Mouse (Mus musculus) liver, postnatal 0 days (tissue): ENCODE measurements around the gene Atp7b. TPM values are rescaled to one million over a fixed set of nuclear protein-coding genes. Genes with fewer than 3 reads are reported as not detected.

Source experiments
- ATAC-seq: fragments of 200-750 bp; cut with Nextera tagmentation; 2 replicates; pipeline ENCODE4 v1.8.0; 2017; ENCODE audit warnings: mild to moderate bottlenecking, moderate library complexity
- DNase-seq: peaks from one replicate; pipeline ENCODE4 v3.0.0-alpha.2; 2016
- H3K27ac ChIP-seq: fragments of 300-500 bp; sonication (generic); 2 replicates; pipeline ENCODE4 v1.5.1; 2014; ENCODE audit warnings: antibody characterized with exemption, moderate library complexity, mild to moderate bottlenecking, low read depth
- H3K27me3 ChIP-seq: fragments of 300-500 bp; sonication (generic); 2 replicates; pipeline ENCODE4 v1.6.1; 2014; ENCODE audit warnings: low read length, control low read depth, mixed read lengths; ENCODE audit not compliant: insufficient read depth
- H3K36me3 ChIP-seq: fragments of 300-500 bp; sonication (generic); replicated peaks from 2 replicates; pipeline ENCODE4 v1.6.1; 2014; ENCODE audit warnings: mild to moderate bottlenecking, control low read depth, low read length, moderate library complexity, mixed read lengths; ENCODE audit not compliant: insufficient read depth
- H3K4me1 ChIP-seq: fragments of 300-500 bp; sonication (generic); 2 replicates; pipeline ENCODE4 v1.6.1; 2014; ENCODE audit warnings: antibody characterized with exemption, mild to moderate bottlenecking, control low read depth; ENCODE audit not compliant: insufficient read depth
- H3K4me2 ChIP-seq: fragments of 300-500 bp; sonication (generic); 2 replicates; pipeline ENCODE4 v1.6.1; 2014; ENCODE audit warnings: low read depth, mild to moderate bottlenecking, low read length, moderate library complexity, mixed read lengths
- H3K4me3 ChIP-seq: fragments of 300-500 bp; sonication (generic); 2 replicates; pipeline ENCODE4 v1.5.1; 2014; ENCODE audit warnings: low read depth, low read length
- H3K9ac ChIP-seq: fragments of 300-500 bp; sonication (generic); replicated peaks from 2 replicates; pipeline ENCODE4 v1.6.1; 2014; ENCODE audit warnings: mild to moderate bottlenecking, moderate library complexity
- H3K9me3 ChIP-seq: fragments of 300-500 bp; sonication (generic); 2 replicates; pipeline ENCODE4 v1.6.1; 2016; ENCODE audit warnings: mild to moderate bottlenecking, control low read depth, low read length, mixed read lengths
- CTCF ChIP-seq: sonication (generic); IDR thresholded peaks from 2 replicates; pipeline ENCODE4 v1.5.1; 2016; ENCODE audit warnings: antibody characterized with exemption, low read depth
- EP300 ChIP-seq: IDR thresholded peaks from 2 replicates; pipeline ENCODE4 v1.6.1; 2016; ENCODE audit warnings: antibody characterized with exemption, low read depth, mild to moderate bottlenecking
- WGBS: fragments of 180-500 bp; shearing (Covaris S2); extraction: QIAGEN DNeasy Blood & Tissue Kit; methylation state at CpG from one replicate; pipeline ENCODE4 v1.1.7; 2014; ENCODE audit not compliant: insufficient replicate concordance; 5-methylcytosine and 5-hydroxymethylcytosine counted together
- polyA plus RNA-seq: library from polyadenylated mRNA; unstranded; fragments of >200 nt; fragmentation: Nextera tagmentation; extraction: Ambion mirVana; gene quantifications from 2 replicates; pipeline ENCODE4 v1.2.1, GENCODE M21; 2015

Atp7b gene
- polyA plus RNA-seq, 1 experiment from 2014 or later = 5.7 TPM

DNA sequence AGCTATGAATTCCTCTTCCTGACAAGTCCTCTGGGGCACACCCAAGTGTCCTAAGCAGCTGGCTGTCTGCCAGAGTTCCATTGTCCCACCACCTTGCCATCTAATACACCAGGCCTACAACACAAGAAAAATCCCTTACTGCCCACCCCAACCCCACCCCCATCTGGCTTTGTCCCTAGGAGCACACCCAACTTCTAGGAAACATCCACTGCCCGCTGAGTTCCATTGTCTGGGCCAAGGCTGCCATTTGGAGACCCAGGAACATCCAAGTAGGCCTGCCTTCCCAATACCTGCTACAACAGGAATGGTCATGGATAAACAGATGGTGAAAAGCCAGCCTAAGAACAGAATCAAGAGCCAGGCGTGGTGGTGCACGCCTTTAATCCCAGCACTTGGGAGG, 103.8 kb downstream of the Atp7b start:
- ATAC-seq (no peak), DNase-seq (no peak)
- H3K4me1 ChIP-seq = no peaks in the 10 kb centered on the region
- no peaks in the 10 kb centered on the region for H3K36me3 ChIP-seq
- H3K9me3 ChIP-seq = no peaks in the 10 kb centered on the region
- TF ChIP-seq EP300 = no peak
- TF ChIP-seq CTCF = no peak
- H3K9ac ChIP-seq = no peak overlapping the region
- H3K4me2 ChIP-seq = no peak overlapping the region
- H3K27ac ChIP-seq = no peak overlapping the region
- H3K27me3 ChIP-seq = no peaks in the 10 kb centered on the region
- 72% methylated on average over 3 of the region's 3 CpGs for WGBS
- H3K4me3 ChIP-seq = no peak overlapping the region

DNA sequence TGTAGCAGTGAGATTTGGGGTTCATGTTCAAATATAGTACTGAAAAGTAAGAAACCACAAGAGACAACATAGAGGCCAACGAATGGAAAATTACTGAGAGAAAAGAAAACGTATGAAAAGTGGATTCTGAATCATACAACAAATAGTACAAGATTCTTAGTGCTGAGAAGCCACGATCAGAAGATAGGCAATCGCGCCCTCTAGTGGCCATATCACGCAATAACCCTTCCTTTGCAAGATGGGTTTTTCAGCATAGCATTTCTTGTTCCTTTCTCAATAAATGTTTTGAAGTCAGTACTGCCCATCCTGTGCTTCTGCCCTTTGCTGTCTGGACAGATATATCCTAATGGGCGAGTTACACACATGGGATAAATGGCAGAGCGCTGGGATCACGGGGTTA, 104.8 kb downstream of the Atp7b start:
- H3K27me3 ChIP-seq = no peaks in the 10 kb centered on the region
- H3K9ac ChIP-seq = no peak overlapping the region
- TF ChIP-seq CTCF (peak; percentile 81), EP300 (no peak)
- no peaks in the 10 kb centered on the region for H3K4me1 ChIP-seq
- no peaks in the 10 kb centered on the region for H3K9me3 ChIP-seq
- no peak overlapping the region for H3K27ac ChIP-seq
- H3K36me3 ChIP-seq = no peaks in the 10 kb centered on the region
- no peak overlapping the region for H3K4me2 ChIP-seq
- ATAC-seq (no peak), DNase-seq (peak; percentile 40)
- 5% methylated on average over 9 of the region's 9 CpGs for WGBS
- H3K4me3 ChIP-seq = no peak overlapping the region

DNA sequence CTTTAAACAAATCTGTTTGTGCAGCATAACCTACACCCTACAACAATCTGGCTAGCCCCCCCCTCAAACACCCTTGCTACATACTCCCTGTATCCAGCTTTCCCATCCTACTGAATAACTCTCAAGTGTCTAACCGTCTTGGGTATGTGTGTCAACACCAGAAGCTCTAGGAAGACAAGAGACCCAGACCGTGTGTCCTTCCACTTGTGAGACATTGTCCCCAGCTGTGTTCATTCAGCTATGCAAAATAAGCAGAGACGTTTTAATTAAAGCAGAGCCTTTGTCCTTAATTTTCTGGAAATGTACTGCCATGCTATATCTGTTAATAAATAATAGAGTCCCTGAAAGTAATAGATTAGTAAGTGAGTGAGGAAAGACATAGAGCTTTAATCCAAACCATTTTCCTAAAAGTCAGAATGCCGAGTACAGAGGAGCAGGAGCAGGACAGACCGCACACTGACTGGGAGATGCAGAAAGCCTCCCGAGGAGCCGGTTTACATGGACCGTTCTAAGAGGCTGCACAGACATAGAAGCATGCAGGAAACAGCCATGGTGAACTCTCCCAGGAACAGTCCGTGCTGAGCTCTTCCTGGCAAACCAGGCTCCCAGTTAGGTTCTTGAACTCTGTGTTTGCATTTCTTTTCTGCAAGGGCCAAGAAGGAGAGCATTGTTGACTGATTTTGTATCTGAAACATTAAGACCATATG, 112.6 kb downstream of the Atp7b start:
- no peaks in the 10 kb centered on the region for H3K36me3 ChIP-seq
- H3K27ac ChIP-seq = no peak overlapping the region
- no peaks in the 10 kb centered on the region for H3K27me3 ChIP-seq
- ATAC-seq (no peak), DNase-seq (no peak)
- H3K4me3 ChIP-seq = no peak overlapping the region
- TF ChIP-seq EP300 (no peak), CTCF (no peak)
- H3K9me3 ChIP-seq = no peaks in the 10 kb centered on the region
- no peak overlapping the region for H3K9ac ChIP-seq
- no peak overlapping the region for H3K4me2 ChIP-seq
- 72% methylated on average over 9 of the region's 9 CpGs for WGBS
- no peaks in the 10 kb centered on the region for H3K4me1 ChIP-seq

DNA sequence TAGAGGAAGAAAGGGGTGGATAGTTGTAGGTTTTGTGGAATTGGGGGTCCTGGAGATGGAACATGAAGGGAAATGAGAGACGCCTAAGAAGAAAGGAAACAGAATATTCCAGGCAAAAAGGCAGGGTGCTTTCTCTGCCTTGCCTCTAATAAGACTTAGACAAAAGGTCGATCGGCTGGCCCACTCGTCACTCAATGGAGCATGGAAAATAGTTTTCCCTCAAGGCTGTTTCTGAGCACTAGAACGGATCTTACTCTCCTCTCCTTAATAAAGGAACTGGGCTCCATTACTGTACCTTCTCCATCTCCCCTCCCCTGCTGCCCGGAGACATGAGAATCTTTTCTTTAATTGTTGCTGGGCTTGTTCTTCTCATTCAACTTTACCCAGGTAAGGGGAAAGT, 113.6 kb downstream of the Atp7b start, which contains the start of gene Defb13:
TSS of gene Defb13 (plus strand) at position 301 of the 400 bp plus-strand sequence.
- 80% methylated on average over 6 of the region's 6 CpGs for WGBS

More for the DNA sequence above, 113.6 kb downstream of the Atp7b start, which contains the start of gene Defb13:
- Histone ChIP-seq H3K9me3 (no peaks in the 10 kb centered on the region), H3K9ac (no peak within 1 kb of the TSS), H3K36me3 (no peaks in the 10 kb centered on the region), H3K4me1 (no peaks in the 10 kb centered on the region), H3K4me3 (no peak within 1 kb of the TSS), H3K27ac (no peak within 1 kb of the TSS), H3K27me3 (no peaks in the 10 kb centered on the region), H3K4me2 (no peak within 1 kb of the TSS)
- no peak for ATAC-seq
- no peak for TF ChIP-seq EP300
- no peak for TF ChIP-seq CTCF
- DNase-seq = no peak

Other genes with a start within 250 kb of the Atp7b start
- not detected in 2 replicates for gene Defb50, start 236.8 kb downstream of the Atp7b start, polyA plus RNA-seq
- not detected in 2 replicates for gene Defb2, start 220.4 kb downstream of the Atp7b start, polyA plus RNA-seq
- not detected in 2 replicates for gene Defb10, start 201.4 kb downstream of the Atp7b start, polyA plus RNA-seq
- not detected in 2 replicates for gene Defb9, start 174.9 kb downstream of the Atp7b start, polyA plus RNA-seq
- gene Defb11, start 153.9 kb downstream of the Atp7b start, polyA plus RNA-seq = not detected in 2 replicates
- not detected in 2 replicates for gene Defb15, start 127.6 kb downstream of the Atp7b start, polyA plus RNA-seq
- gene Defb35, start 122.0 kb downstream of the Atp7b start, polyA plus RNA-seq = not detected in 2 replicates
- gene Defb13, start 113.5 kb downstream of the Atp7b start, polyA plus RNA-seq = not detected in 2 replicates
- gene Fam90a1a, start 101.6 kb downstream of the Atp7b start, polyA plus RNA-seq = not detected in 2 replicates
- not detected in 2 replicates for gene Ccdc70, start 90.5 kb downstream of the Atp7b start, polyA plus RNA-seq
- 7.8 and 8.7 TPM in 2 replicates for gene Alg11, start 416 bp upstream of the Atp7b start, polyA plus RNA-seq
- gene Nek5, start 64.7 kb upstream of the Atp7b start, polyA plus RNA-seq = 0.12 and 0.26 TPM in 2 replicates
- gene Nek3, start 106.1 kb upstream of the Atp7b start, polyA plus RNA-seq = 0.96 and 1.2 TPM in 2 replicates
- 9.4 and 10.0 TPM in 2 replicates for gene Ckap2, start 125.5 kb upstream of the Atp7b start, polyA plus RNA-seq
- 10.4 and 10.6 TPM in 2 replicates for gene Vps36, start 132.5 kb upstream of the Atp7b start, polyA plus RNA-seq
- 1.7 and 1.9 TPM in 2 replicates for gene Thsd1, start 167.0 kb upstream of the Atp7b start, polyA plus RNA-seq
- not detected in 2 replicates for gene Tpte, start 223.1 kb upstream of the Atp7b start, polyA plus RNA-seq